Mouse (Mus musculus) spleen, postnatal 4 days (tissue): ENCODE measurements around the gene Irak2.
"Not testable (repeated sequence)": the region's sequence is repeated elsewhere in the genome, so short reads cannot be mapped to it uniquely, and the experiment has no call there.

ENCODE experiments used
- DNase-seq, 2 experiments: peaks; one replicate each; pipeline ENCODE4 v3.0.0; 2022; ENCODE audit warnings: low spot score in 2 of 2

Irak2 gene

DNA sequence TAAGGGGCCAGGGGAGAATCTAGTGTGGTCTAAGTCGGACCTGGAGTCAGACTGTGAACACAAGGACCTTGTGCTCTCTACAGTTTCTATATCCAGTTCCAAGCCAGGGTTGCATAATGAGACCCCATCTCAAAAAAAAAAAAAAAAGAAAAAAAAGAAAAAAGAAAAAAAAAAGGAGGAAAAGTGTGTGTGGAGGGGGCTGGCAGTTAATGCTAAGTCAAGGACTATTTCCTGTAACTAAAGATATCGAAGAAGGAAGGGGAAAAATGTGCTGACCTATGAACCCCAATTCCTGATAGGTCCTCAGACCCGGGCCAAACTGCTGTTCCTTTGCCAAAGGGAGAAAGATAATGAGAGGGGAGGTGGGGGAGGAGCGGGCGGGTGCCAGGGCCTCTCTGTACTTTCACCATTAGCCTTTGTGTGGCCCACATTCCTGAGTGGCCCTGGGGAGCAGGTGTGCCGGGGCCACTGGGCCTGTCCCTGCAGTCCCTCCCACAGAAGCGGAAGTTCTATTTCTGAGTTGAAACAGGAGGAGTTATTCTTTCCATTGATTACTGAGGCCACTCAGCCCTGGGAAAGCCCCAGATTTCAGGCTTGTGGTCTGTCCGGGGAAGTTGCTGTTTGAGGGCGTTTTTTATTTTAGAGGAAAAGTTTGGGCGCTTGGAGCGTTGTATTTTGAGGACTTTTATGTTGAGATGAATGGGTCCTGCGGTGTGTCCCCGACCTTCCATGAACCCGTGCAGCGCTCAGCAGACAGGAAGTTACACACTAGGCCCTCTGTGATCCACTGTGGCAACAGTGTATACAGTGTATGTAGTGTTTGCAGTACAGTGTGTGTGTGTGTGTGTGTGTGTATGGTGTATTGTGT, 30.3 kb downstream of the Irak2 start:
- no peak for DNase-seq

DNA sequence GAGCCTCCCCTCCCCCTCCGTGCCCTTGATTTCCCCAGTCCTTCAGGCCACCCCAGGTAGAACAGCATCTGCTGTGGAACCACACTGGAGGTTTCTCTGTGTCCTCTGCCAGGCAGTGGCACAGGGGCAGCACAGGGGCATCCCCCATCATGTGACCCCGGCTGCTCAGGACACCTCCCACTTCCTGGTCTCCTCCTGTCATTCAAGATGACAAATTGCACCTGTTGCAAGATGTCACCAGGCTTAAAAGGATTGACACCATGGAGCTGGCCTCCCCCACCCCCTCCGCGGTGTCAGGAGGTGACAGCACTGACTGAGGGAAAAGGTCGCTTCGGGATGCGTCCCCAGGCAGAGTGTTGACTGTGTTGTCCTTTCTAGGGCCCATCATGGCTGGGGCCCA, 31.6 kb downstream of the Irak2 start:
- DNase-seq = peak in 1 of 2 experiments; percentile 35

DNA sequence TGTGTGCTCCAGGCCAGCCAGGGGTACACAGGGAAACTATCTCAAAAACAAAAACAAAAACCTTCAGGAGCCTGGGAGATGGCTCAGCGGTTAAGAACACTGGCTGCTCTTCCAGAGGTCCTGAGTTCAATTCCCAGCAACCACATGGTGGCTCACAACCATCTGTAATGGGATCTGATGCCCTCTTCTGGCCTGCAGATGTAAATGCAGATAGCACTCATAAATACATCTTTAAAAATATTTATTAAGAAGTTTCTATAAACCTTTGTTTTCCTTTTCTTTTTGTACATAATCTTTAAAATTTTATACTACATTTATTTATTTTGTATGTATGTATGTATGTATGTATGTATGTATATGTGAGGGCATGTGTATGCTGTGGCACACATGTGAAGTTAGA, 33.8 kb downstream of the Irak2 start:
- DNase-seq = not testable (repeated sequence)

DNA sequence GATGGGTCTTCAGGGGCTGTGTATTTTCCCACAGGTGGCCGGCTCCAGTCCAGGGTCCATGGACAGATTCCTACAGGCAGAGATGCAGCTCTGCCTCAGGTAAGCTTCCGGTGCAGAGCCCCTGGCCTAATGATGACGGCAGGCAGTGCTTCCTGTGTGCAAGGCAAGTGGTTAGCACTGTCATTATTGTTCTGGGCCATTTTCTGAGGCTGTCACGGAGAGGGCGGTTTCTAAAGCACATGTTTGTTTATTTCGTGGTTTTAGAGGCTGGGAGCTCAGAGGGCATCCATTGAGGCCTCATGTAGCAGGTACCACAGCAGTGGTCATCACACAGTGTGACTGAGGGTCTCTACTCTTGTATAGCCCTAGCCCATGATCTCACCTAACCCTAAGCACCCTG, 34.7 kb downstream of the Irak2 start:
- no peak for DNase-seq

DNA sequence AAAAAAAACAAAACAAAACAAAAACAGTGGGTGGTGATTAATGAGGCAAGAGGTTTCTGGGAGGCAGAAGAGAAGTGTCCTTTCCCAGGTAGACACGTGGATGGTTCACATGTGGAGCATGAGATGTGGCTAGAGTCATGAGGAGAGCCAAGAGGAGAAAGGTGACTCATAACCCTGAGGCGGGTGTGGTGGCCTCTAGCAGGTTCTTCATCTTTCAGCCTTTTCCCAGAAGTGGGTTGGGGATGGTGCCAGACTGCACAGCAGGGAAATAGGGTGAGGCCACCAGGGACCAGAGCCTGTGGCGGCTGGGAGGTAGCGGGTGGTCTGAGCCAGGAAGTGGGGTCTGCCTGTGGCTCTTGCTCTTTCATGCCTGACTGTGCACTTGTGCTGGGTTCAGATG, 37.0 kb downstream of the Irak2 start:
- no peak for DNase-seq

DNA sequence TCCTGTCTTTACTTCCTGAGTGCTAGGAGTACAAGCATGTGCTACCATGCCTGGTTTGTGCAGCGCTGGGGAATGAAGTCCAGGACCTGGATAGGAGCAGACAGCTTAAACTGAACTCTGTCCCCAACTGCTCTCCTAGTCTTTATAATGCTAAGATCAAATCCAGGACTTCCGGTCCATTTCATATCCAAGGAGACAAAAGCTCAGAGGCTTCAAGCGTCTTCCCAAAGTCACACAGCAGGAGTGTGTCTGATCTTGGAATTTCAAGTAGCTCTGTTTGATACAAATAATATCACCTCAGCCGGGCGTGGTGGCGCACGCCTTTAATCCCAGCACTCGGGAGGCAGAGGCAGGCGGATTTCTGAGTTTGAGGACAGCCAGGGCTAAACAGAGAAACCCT, 37.7 kb downstream of the Irak2 start:
- no peak for DNase-seq

DNA sequence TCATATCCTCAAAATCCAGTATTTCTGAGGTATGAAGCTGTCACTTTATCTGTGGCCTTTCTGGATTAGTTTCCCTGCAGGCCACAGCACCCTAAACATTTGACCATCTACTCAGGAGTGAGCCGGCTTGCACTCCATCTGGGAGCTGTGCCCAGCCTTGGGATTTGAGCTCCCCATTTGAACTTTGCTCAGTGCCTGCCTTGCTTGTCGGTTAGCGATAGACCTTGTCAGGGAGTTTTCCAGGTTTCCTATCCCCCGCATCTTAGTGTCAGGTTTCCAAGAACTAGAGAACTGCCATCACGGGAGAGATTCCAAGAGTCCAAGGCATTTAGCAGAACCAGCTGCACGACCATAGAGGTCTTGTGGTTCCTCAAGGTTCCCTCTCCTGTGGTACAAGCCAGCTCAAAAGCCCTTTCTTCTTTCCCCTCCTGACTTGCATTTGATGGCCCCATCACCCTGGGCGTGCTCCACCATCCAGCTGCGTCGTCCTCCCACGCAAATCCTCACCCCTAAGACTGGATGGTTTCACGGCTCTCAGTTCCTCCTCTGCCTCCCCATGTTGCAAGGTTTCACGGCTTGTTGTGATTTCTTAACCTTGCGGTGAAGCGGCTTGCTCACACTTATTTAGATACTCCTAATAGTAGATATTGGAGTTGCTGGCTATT, 38.9 kb downstream of the Irak2 start:
- DNase-seq = peak in 1 of 2 experiments; percentile 38

DNA sequence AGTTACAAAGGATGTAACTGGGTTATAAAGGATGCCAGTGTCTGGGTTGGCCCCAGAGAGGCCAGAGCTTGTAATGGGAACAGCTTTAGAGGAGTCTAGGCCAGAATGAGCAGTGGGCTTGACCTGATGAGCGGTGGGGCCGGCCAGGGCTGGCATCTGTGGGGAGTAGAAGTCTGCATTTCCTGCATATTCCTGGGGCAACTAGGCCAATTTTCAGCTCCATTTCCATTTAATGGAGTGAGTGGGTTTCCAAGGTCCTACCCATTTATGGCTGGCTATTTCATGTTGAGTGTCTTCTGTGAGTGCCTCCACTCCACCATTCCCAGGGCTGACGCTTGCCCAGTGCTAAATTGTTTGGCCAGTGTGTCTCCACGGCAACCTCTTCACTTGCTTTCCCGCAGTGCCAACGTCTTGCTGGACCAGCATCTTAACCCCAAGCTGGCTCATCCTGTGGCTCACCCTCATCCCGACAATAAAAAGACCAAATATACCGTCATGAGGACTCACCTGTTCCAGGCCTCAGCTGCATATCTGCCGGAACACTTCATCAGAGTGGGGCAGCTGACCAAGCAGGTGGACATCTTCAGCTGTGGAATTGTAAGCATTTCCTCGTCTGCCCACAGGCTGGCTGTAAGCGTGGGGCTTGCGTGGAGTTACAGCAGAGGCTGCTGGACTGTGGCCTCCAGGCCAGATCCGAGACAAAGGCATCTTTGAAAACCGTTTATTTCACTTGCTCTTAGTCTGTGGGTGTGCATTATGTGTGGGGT, 40.2 kb downstream of the Irak2 start:
- no peak for DNase-seq

DNA sequence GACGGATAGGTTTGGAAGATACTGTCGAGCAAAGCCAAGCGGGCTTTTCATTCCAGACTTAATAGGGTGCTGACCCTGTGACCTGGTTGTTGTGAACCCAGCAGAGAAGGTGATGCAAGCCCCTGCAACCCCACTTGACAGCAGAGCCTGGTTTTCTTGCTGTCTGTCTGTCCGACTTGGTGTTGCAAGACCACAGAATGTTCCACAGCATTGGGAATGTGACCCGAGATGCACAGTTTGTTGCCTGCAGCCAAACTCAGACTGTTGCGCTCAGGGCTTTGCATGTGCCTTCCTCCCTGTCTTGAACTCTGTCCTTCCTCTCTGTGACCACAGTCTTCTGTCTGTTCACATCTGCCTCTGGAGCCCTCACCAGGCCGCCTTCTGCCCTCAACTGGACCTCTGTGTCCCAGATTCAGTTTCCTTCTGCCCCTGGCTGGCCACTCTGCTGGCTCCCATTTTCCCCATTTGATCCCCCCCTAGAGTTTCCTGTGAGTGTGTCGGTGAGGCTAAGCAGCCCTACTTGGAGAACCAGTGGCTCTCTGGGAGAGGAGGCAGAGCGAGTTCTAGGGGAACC, 41.8 kb downstream of the Irak2 start:
- DNase-seq = no peak

DNA sequence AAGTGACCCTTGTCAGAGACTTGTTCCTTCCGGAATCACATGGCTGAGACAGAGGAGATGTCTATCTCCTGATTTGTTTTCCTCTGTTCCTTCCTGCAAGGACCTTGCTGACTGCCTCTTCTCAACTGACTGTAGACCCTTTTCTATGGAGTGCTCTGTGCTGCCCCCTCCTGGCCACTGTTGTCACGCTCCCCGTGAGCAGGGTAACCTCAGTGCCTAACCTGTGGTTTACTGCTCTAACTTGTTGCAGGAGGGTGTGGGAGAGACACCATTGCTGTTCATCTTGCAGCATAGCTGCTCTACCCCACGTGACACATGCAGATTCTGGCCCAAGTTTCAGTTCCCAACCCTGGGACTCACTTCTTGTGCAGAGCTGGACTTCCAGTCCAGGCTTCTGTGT, 43.0 kb downstream of the Irak2 start:
- DNase-seq = peak; percentile 89 to 97

DNA sequence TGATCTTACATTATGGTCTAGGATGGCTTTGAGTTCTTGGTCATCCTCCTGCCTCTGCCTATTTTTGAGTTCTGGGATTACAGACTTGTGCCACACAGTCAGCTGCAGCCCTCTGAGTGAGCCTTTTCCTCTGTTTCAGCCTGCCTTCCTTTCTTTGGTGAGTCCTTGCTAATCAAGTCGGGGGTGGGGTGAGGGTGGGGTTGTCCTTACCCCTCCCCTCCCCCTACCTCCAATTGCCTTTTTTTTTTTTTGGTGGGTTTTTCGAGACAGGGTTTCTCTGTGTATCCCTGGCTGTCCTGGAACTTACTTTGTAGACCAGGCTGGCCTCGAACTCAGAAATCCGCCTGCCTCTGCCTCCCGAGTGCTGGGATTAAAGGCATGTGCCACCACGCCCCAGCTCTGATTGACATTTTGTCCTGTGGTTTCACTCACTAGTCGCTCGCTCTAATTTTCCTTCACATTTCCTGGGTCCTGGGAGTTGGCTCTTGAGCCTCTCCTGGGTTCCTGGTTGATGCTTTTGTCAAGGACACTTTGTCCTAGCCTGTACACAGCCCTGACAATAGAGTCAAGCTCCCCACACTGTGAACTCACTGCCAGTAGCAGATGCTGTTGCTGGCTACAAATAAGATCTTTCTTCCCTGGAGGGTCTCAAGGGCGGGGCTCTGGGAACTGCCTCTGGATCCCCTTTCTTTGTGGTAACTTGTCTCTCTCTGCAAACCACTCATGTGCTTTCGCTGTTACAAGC, 45.0 kb downstream of the Irak2 start:
- no peak for DNase-seq

DNA sequence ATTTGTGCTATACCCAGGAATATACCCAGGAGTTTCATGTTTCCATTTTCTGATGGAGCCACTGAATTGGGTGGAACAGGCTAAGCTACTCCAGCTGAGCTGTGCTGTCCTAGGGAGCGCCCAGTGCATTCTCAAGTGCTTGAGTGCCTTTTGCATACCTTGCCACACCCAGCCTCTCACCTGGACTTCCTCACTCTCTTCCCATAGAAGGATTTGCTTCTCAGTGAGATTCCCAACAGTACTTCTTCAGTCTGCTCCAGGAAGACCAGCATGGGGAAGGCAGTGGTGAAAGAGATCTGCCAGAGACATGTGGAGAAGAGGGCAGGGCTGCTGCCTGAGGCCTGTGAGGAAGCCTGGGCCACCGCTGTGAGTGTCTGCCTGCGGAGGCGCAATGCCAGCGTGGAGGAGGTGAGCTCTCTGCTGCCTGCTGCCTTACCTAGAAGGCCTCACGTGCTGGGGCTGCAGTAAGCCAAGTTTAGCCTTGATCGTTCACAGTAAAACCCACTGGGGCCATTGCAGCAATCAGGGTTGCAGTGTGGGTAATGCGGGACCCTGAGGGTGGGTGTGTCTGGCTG, 48.4 kb downstream of the Irak2 start:
- no peak for DNase-seq

DNA sequence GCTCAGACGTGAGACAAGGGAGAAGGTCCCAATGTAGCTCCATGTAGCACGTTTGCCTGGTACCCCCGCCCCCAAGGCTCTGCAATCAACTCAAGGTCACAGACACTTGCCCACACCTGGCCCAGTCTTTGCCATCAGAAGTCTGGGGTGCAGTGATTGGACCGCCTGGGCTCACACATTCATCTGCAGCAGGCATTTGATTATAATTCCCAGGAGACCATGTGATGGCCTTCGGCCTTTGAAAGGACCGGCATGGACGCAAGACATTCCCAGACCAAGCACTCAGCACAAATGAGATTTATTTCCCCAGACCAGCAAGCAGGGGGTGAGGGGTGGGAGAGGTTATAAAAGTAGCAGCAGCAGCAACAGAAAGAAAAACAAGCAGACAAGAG, 51.7 kb downstream of the Irak2 start:
- no peak for DNase-seq

DNA sequence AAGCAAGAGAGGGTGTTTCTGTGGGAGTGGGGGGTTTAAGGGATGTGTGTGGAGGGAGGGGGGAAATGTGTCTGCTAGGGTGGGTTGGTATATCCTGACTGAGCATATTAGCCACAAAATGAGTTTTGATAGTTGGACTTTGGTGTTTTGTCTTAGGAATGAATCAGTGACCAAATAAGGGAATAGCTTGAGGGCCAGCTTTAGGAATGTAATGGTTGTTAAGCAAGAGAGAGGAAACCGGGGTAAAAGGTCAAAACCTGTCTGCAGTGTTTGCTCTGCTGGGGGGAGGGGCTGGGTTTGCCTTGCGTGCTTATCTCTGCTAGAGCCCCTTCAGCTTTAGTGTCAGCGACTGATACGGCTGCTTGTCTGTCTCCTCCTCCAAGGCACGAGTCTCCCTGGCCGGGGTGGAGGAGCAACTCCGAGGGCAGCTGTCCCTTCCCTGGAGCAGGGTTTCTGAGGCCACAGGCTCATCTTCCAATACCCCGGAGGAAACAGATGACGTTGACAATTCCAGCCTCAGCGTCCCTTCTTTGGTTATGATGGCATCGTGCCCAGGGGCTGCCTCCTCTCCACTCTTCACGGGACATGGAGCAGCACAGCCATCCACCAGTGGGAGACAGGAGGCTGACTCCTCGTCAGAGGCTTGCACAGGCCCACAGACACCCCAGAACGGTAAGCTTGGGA, 52.3 kb downstream of the Irak2 start:
- DNase-seq = peak; percentile 73 to 80

DNA sequence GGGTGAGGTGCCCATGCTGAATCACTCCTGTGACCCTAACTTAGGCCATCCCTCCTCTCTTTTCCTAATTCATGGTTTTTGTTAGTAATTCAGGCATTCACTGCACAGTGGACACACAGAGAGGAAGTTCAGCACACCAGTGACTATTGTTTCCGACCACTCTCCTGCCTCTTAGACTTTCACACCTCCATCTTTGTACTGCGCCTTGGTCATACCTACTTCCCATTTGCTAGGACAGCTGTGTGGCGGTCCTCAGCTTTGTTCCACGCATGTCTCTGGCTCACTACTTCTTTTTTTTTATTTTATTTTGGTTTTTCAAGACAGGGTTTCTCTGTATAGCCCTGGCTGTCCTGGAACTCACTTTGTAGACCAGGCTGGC, 52.8 kb downstream of the Irak2 start:
- no peak for DNase-seq

DNA sequence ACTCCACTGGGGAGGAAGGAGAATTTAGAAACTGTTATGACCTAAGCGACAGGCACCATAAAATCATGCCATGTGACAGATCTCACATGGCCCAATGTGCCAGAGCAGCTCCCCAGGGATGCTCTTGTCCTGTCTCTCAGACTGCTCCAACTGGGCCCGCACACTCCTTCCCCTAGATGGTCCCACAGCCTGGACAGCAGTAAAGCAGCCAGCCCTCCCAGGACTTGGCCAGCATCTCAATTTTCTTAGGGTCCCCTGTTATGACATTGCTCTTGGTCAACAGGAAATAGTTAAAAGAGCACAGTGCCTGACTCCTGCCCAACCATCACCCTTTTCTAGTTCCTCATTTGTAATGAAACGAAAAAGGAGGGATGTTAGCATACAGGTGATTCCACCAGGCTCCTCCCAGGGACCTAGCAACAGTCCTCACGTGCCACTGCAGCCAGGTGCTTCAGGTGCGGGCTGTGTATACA, 54.4 kb downstream of the Irak2 start:
- no peak for DNase-seq

DNA sequence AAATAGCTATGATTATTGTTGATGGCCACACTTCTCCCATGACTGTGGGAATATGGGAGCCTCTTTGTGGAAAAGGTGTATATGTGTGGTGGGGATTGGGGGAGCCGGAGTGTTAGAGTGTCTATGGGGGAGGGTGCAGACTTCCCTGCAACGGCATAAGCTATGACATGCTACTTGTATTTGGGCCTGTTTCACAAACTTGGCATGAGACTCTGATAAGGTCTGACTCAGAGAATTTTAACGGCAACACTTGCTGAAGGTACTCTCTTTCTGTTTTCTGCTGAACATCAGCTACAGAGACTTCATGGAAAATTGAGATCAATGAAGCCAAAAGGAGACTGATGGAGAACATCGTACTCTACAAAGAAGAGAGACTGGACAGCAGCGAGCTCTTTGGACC, 55.1 kb downstream of the Irak2 start:
- DNase-seq = no peak

DNA sequence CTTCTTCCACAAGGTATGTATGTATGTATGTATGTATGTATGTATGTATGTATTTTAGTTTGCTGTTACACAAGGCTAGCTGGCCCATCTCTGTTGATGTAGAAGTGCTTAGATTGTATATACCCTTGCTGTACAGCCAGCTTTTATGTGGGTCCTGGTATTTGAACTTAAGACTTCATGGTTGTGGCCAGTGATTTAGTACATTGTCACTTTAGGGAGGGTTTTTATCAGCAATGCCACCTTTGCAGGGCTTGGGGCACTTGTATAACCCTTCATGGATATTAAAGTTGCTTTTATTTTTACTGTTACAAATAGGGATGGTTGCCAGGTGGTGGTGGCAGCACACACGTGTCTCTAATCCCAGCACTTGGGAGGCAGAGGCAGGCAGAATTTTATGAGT, 56.9 kb downstream of the Irak2 start:
- no peak for DNase-seq

DNA sequence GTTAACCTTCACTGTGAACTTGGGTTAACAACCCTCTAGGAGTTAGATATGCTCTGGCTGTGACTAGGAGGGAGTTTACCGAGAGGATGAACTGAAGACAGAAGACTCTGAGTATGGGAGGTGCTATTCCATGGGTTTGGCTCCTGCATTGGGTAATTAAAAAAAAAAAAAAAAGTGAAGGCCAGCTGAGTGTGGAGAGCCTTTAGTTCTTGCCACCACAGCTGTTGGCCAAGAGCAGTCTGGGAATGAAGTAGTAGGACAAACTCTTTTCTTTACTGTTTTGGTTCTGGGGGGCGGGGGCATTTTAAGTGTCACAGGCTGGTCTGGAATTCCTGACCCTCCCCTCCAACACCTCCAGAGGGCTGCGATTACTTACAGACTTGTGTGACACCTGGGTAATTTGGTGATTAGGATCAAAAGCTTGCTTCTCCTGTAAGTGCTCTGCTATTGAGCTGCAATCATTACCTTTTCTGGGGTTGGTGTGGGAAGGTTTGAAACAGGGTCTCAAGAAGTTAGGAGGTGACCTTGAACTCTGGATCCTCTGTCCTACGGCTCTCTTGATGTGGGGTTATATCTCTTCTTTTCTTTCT, 57.6 kb downstream of the Irak2 start:
- DNase-seq = no peak

DNA sequence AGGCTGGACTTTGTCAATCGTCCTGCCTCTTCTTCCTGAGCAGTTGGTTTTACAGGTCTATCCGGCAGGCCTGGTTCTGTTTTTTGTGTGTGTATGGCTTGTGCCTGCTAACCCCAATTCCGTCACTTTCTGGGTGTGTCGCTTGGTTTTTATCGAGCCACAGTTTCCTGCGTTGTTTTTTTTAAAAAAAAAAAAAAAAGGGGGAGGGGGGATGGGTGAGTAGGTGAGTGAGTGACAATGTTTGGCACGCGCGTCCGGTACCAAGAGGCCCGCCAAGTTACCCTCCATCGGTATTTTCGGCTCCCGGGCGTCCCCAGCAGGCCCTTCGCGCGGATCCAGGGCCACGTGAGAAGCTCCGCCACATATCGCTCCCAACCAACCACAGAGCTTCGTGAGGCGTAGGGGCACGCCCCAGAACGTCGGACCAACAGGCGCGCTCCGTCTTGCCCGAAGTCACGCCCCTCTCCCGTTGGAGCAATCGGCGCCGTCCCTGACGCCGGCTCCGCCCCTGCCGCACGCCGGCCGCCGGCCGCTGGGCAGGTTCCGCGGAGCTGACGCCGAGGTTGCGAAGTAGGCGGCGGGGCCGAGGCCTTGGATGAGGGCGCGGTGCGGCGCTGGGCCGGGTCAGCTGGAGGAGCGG, 58.4 kb downstream of the Irak2 start, which contains the start of gene Tatdn2:
Gene Tatdn2 (plus strand): TSS at position 469 of the 640 bp plus-strand sequence.
- DNase-seq = peak; percentile 96 to 97
